Mouse (Mus musculus): ENCODE measurements around the gene Invs. TPM values are rescaled to one million over a fixed set of nuclear protein-coding genes. Genes with fewer than 3 reads are reported as not detected.

The Invs gene
- polyA plus RNA-seq, 1 experiment from 2014 or later = 10.8 TPM

- Histone ChIP-seq H3K27me3 (no peaks in the 10 kb centered on the region), H3K4me2 (no peak overlapping the region), H3K4me1 (no peaks in the 10 kb centered on the region), H3K36me3 (no peaks in the 10 kb centered on the region), H3K9ac (no peak overlapping the region), H3K4me3 (no peak overlapping the region), H3K27ac (no peak overlapping the region), H3K9me3 (no peaks in the 10 kb centered on the region)
- no peak for ATAC-seq (ENCODE audit: borderline replicate concordance, extremely low read depth, low FRiP score, low TSS enrichment)
- 84% methylated on average over 8 of the region's 8 CpGs for WGBS
These were observed 133.9 kb downstream of the Invs start for GRCm38 (mm10) chr4:48413473-48413872.

- no peaks in the 10 kb centered on the region for H3K36me3 ChIP-seq
- H3K27me3 ChIP-seq = no peaks in the 10 kb centered on the region
- no peaks in the 10 kb centered on the region for H3K4me1 ChIP-seq
- no peak for ATAC-seq (ENCODE audit: borderline replicate concordance, extremely low read depth, low FRiP score, low TSS enrichment)
- no peak overlapping the region for H3K9ac ChIP-seq
- 85% methylated on average over 10 of the region's 10 CpGs for WGBS
- H3K9me3 ChIP-seq = no peaks in the 10 kb centered on the region
- no peak overlapping the region for H3K4me3 ChIP-seq
- H3K27ac ChIP-seq = no peak overlapping the region
- H3K4me2 ChIP-seq = no peak overlapping the region
These were observed 136.3 kb downstream of the Invs start for GRCm38 (mm10) chr4:48415838-48416335.

- Histone ChIP-seq H3K36me3 (0 out of 2 replicates have a peak, but pooled peaks cover 4% of the 10 kb centered on the region), H3K4me3 (no peak overlapping the region), H3K4me2 (no peak overlapping the region), H3K9ac (no peak overlapping the region), H3K4me1 (no peaks in the 10 kb centered on the region), H3K9me3 (no peaks in the 10 kb centered on the region), H3K27me3 (no peaks in the 10 kb centered on the region), H3K27ac (no peak overlapping the region)
- ATAC-seq (ENCODE audit: borderline replicate concordance, extremely low read depth, low FRiP score, low TSS enrichment) = no peak
- 87% methylated on average over 8 of the region's 8 CpGs for WGBS
These were observed 139.4 kb downstream of the Invs start for GRCm38 (mm10) chr4:48418831-48419468.

GRCm38 (mm10) chr4:48422633-48423032, 143.1 kb downstream of the Invs start:
- Histone ChIP-seq H3K4me2 (no peak overlapping the region), H3K4me3 (no peak overlapping the region), H3K9me3 (no peaks in the 10 kb centered on the region), H3K9ac (no peak overlapping the region), H3K27me3 (no peaks in the 10 kb centered on the region), H3K27ac (no peak overlapping the region), H3K36me3 (0 out of 2 replicates have a peak, but pooled peaks cover 4% of the 10 kb centered on the region), H3K4me1 (no peaks in the 10 kb centered on the region)
- ATAC-seq (ENCODE audit: borderline replicate concordance, extremely low read depth, low FRiP score, low TSS enrichment) = no peak
- 81% methylated on average over 1 of the region's 1 CpGs for WGBS

GRCm38 (mm10) chr4:48423738-48424137, 144.2 kb downstream of the Invs start:
- H3K4me2 ChIP-seq = no peak overlapping the region
- H3K9ac ChIP-seq = no peak overlapping the region
- no peaks in the 10 kb centered on the region for H3K27me3 ChIP-seq
- WGBS = 47% methylated on average over 2 of the region's 2 CpGs
- H3K4me1 ChIP-seq = no peaks in the 10 kb centered on the region
- no peak for ATAC-seq (ENCODE audit: borderline replicate concordance, extremely low read depth, low FRiP score, low TSS enrichment)
- H3K9me3 ChIP-seq = no peaks in the 10 kb centered on the region
- no peak overlapping the region for H3K4me3 ChIP-seq
- no peak overlapping the region for H3K27ac ChIP-seq
- H3K36me3 ChIP-seq = 0 out of 2 replicates have a peak, but pooled peaks cover 4% of the 10 kb centered on the region

- no peak overlapping the region for H3K4me3 ChIP-seq
- H3K27me3 ChIP-seq = no peaks in the 10 kb centered on the region
- no peaks in the 10 kb centered on the region for H3K4me1 ChIP-seq
- no peak overlapping the region for H3K9ac ChIP-seq
- 67% methylated on average over 3 of the region's 3 CpGs for WGBS
- peaks cover 32% of the 10 kb centered on the region for H3K36me3 ChIP-seq
- ATAC-seq (ENCODE audit: borderline replicate concordance, extremely low read depth, low FRiP score, low TSS enrichment) = no peak
- no peak overlapping the region for H3K4me2 ChIP-seq
- no peak overlapping the region for H3K27ac ChIP-seq
- H3K9me3 ChIP-seq = no peaks in the 10 kb centered on the region
These were observed 147.9 kb downstream of the Invs start for GRCm38 (mm10) chr4:48427413-48427812.

- no peaks in the 10 kb centered on the region for H3K27me3 ChIP-seq
- H3K4me3 ChIP-seq = no peak overlapping the region
- H3K36me3 ChIP-seq = peaks cover 38% of the 10 kb centered on the region
- ATAC-seq (ENCODE audit: borderline replicate concordance, extremely low read depth, low FRiP score, low TSS enrichment) = no peak
- H3K4me2 ChIP-seq = no peak overlapping the region
- no peaks in the 10 kb centered on the region for H3K9me3 ChIP-seq
- no peaks in the 10 kb centered on the region for H3K4me1 ChIP-seq
- no peak overlapping the region for H3K9ac ChIP-seq
- no peak overlapping the region for H3K27ac ChIP-seq
- WGBS = 78% methylated on average over 2 of the region's 2 CpGs
These were observed 148.5 kb downstream of the Invs start for GRCm38 (mm10) chr4:48428054-48428453.

- no peaks in the 10 kb centered on the region for H3K27me3 ChIP-seq
- H3K27ac ChIP-seq = no peak overlapping the region
- peak; percentile 27; the same call in 1 of the 2 replicates for ATAC-seq (ENCODE audit: borderline replicate concordance, extremely low read depth, low FRiP score, low TSS enrichment)
- no peak overlapping the region for H3K9ac ChIP-seq
- peaks cover 59% of the 10 kb centered on the region for H3K36me3 ChIP-seq
- no peaks in the 10 kb centered on the region for H3K9me3 ChIP-seq
- H3K4me1 ChIP-seq = no peaks in the 10 kb centered on the region
- H3K4me3 ChIP-seq = no peak overlapping the region
- no peak overlapping the region for H3K4me2 ChIP-seq
- WGBS = 66% methylated on average over 2 of the region's 2 CpGs
These were observed 174.7 kb downstream of the Invs start for GRCm38 (mm10) chr4:48454106-48454773.

GRCm38 (mm10) chr4:48458436-48458835, 178.9 kb downstream of the Invs start:
- no peak for ATAC-seq (ENCODE audit: borderline replicate concordance, extremely low read depth, low FRiP score, low TSS enrichment)
- no peak overlapping the region for H3K9ac ChIP-seq
- no peak overlapping the region for H3K4me3 ChIP-seq
- H3K9me3 ChIP-seq = no peaks in the 10 kb centered on the region
- H3K4me2 ChIP-seq = no peak overlapping the region
- no peak overlapping the region for H3K27ac ChIP-seq
- H3K27me3 ChIP-seq = no peaks in the 10 kb centered on the region
- 92% methylated on average over 6 of the region's 6 CpGs for WGBS
- H3K4me1 ChIP-seq = no peaks in the 10 kb centered on the region
- H3K36me3 ChIP-seq = peaks cover 48% of the 10 kb centered on the region

GRCm38 (mm10) chr4:48461060-48461459, 181.5 kb downstream of the Invs start:
- ATAC-seq (ENCODE audit: borderline replicate concordance, extremely low read depth, low FRiP score, low TSS enrichment) = no peak
- peaks cover 35% of the 10 kb centered on the region for H3K36me3 ChIP-seq
- H3K27me3 ChIP-seq = no peaks in the 10 kb centered on the region
- no peak overlapping the region for H3K4me2 ChIP-seq
- 78% methylated on average over 1 of the region's 1 CpGs for WGBS
- H3K4me3 ChIP-seq = no peak overlapping the region
- H3K4me1 ChIP-seq = no peaks in the 10 kb centered on the region
- no peak overlapping the region for H3K9ac ChIP-seq
- no peak overlapping the region for H3K27ac ChIP-seq
- no peaks in the 10 kb centered on the region for H3K9me3 ChIP-seq

- no peak for ATAC-seq (ENCODE audit: borderline replicate concordance, extremely low read depth, low FRiP score, low TSS enrichment)
- 63% methylated on average over 1 of the region's 1 CpGs for WGBS
- Histone ChIP-seq H3K36me3 (peaks cover 17% of the 10 kb centered on the region), H3K27me3 (no peaks in the 10 kb centered on the region), H3K27ac (no peak overlapping the region), H3K9ac (no peak overlapping the region), H3K9me3 (no peaks in the 10 kb centered on the region), H3K4me3 (no peak overlapping the region), H3K4me2 (peak overlapping the region; percentile 76; the same call in 1 of the 2 replicates), H3K4me1 (peaks cover 14% of the 10 kb centered on the region)
These were observed 191.4 kb downstream of the Invs start for GRCm38 (mm10) chr4:48470977-48471376.

- WGBS = 7% methylated on average over 12 of the region's 12 CpGs
- no peaks in the 10 kb centered on the region for H3K27me3 ChIP-seq
- peak overlapping the region; percentile 49; the same call in 1 of the 2 replicates for H3K27ac ChIP-seq
- H3K4me1 ChIP-seq = peaks cover 14% of the 10 kb centered on the region
- H3K4me3 ChIP-seq = peak overlapping the region; percentile 74
- no peaks in the 10 kb centered on the region for H3K9me3 ChIP-seq
- peak overlapping the region; percentile 83 for H3K9ac ChIP-seq
- peak overlapping the region; percentile 76 for H3K4me2 ChIP-seq
- ATAC-seq (ENCODE audit: borderline replicate concordance, extremely low read depth, low FRiP score, low TSS enrichment) = no peak
- peaks cover 11% of the 10 kb centered on the region for H3K36me3 ChIP-seq
These were observed 192.7 kb downstream of the Invs start for GRCm38 (mm10) chr4:48472052-48472791.

Data from lung, embryonic 15.5 days (tissue).